In genomic region chr10:80282481-80283441, GRCm38 (mm10) we compare ENCODE assay signal across 15 mouse cellular contexts. TPM values are rescaled to one million over a fixed set of nuclear protein-coding genes. Genes with fewer than 3 reads are reported as not detected.
DNase-seq lines count a peak whose midpoint lies in the region; ATAC-seq and TF ChIP-seq lines count a peak whose summit lies in the region.
"Had no signal": no experiment of that assay in that cellular context is flagged by ENCODE, and none has a peak within 500 bp of the region (broad histone marks: within the 10 kb centered on the region; RNA-seq: fewer than 3 reads in every experiment).

No protein-coding gene starts in this region.

- H3K27ac ChIP-seq in heart, adult 2 months: peak overlapping the region; percentile 78
- H3K27ac ChIP-seq in kidney, embryonic 16.5 days (ENCODE audit: low read length): peak overlapping the region; percentile 88
- peak overlapping the region; percentile 69 for H3K27ac ChIP-seq in intestine, embryonic 16.5 days (ENCODE audit: low read length)
- H3K27ac ChIP-seq: embryonic facial prominence, embryonic 12.5 days; neural tube, embryonic 12.5 days had no signal

- no peaks in the 10 kb centered on the region for H3K79me2 ChIP-seq in heart, adult 2 months (replicated peaks; ENCODE audit: control insufficient read depth, insufficient read depth, low read length)

- no peak overlapping the region for H3K4me3 ChIP-seq in heart, adult 2 months
- H3K4me3 ChIP-seq in kidney, embryonic 16.5 days (ENCODE audit: low read length): no peak overlapping the region
- no peak overlapping the region for H3K4me3 ChIP-seq in intestine, embryonic 16.5 days (ENCODE audit: low read length)
- H3K4me3 ChIP-seq: embryonic facial prominence, embryonic 12.5 days; megakaryocyte, embryonic 14.5 days; neural tube, embryonic 12.5 days had no signal

- TF ChIP-seq EP300 in heart, adult 2 months (IDR thresholded peaks at IDR 0.05; ENCODE audit: insufficient read depth, low read depth, low read length): 0 out of 2 replicates have a peak, but pooled peaks have one; percentile 34

- no peak for TF ChIP-seq CTCF in heart, adult 2 months (IDR thresholded peaks at IDR 0.05)

- no peak for TF ChIP-seq POLR2A in heart, adult 2 months (IDR thresholded peaks at IDR 0.05; ENCODE audit: insufficient read depth, low read depth, low read length)

- H3K9ac ChIP-seq in heart, adult 2 months (ENCODE audit: low read depth, low read length): peak overlapping the region; percentile 17; the same call in 1 of the 2 replicates
- no peak overlapping the region for H3K9ac ChIP-seq in kidney, embryonic 16.5 days (replicated peaks; ENCODE audit: low read length)
- H3K9ac ChIP-seq in intestine, embryonic 16.5 days (ENCODE audit: low read depth, low read length): no peak overlapping the region
- H3K9ac ChIP-seq: embryonic facial prominence, embryonic 12.5 days; neural tube, embryonic 12.5 days had no signal

- H3K9me3 ChIP-seq in kidney, embryonic 16.5 days (ENCODE audit: low read length): no peaks in the 10 kb centered on the region
- no peaks in the 10 kb centered on the region for H3K9me3 ChIP-seq in intestine, embryonic 16.5 days (ENCODE audit: control insufficient read depth, low read length)
- H3K9me3 ChIP-seq: embryonic facial prominence, embryonic 12.5 days; megakaryocyte, embryonic 14.5 days; neural tube, embryonic 12.5 days had no signal

- no peak for DNase-seq in heart, adult 2 months
- DNase-seq in heart, adult 18-20 months: no peak
- DNase-seq in kidney, postnatal 36 days: no peak
- peak; percentile 56 to 89 for DNase-seq in lung, postnatal 4 days
- DNase-seq in adipocyte (ENCODE audit: low spot score): no peak
- no peak for DNase-seq in testis, postnatal 10 days (ENCODE audit: low spot score)
- DNase-seq: cerebellum, adult 8-10 months; thymus, postnatal 25 days had no signal

- H3K4me2 ChIP-seq in kidney, embryonic 16.5 days (replicated peaks; ENCODE audit: low read depth, low read length): no peak overlapping the region
- no peak overlapping the region for H3K4me2 ChIP-seq in intestine, embryonic 16.5 days (ENCODE audit: low read depth, low read length)
- H3K4me2 ChIP-seq: embryonic facial prominence, embryonic 12.5 days; neural tube, embryonic 12.5 days had no signal

- no peaks in the 10 kb centered on the region for H3K27me3 ChIP-seq in heart, adult 2 months (ENCODE audit: control insufficient read depth, insufficient read depth, low read length)
- no peaks in the 10 kb centered on the region for H3K27me3 ChIP-seq in kidney, embryonic 16.5 days (ENCODE audit: insufficient read depth, low read length)
- no peaks in the 10 kb centered on the region for H3K27me3 ChIP-seq in intestine, embryonic 16.5 days (replicated peaks; ENCODE audit: control insufficient read depth, insufficient read depth, low read length)
- H3K27me3 ChIP-seq: embryonic facial prominence, embryonic 12.5 days; megakaryocyte, embryonic 14.5 days; neural tube, embryonic 12.5 days; Patski had no signal

- intact Hi-C loops in heart, adult 2 months (cut with DNase I): no loop called here

- no peaks in the 10 kb centered on the region for H3K36me3 ChIP-seq in heart, adult 2 months (ENCODE audit: control insufficient read depth, insufficient read depth, low read length)
- peaks cover 79% of the 10 kb centered on the region for H3K36me3 ChIP-seq in kidney, embryonic 16.5 days (ENCODE audit: insufficient read depth, low read length)
- H3K36me3 ChIP-seq in intestine, embryonic 16.5 days (ENCODE audit: control insufficient read depth, insufficient read depth, low read length): peaks cover 45% of the 10 kb centered on the region

- 66% methylated on average over 20 of the region's 20 CpGs for WGBS in heart, adult 2 months
- WGBS in kidney, embryonic 16.5 days: 82% methylated on average over 20 of the region's 20 CpGs
- 77% methylated on average over 20 of the region's 20 CpGs for WGBS in intestine, embryonic 16.5 days

- H3K4me1 ChIP-seq in heart, adult 2 months (ENCODE audit: control insufficient read depth, insufficient read depth, low read length): peaks cover 4% of the 10 kb centered on the region; the same call in 1 of the 2 replicates
- H3K4me1 ChIP-seq in kidney, embryonic 16.5 days (ENCODE audit: insufficient read depth, low read length): 0 out of 2 replicates have a peak, but pooled peaks cover 6% of the 10 kb centered on the region
- peaks cover 11% of the 10 kb centered on the region; the same call in 1 of the 2 replicates for H3K4me1 ChIP-seq in intestine, embryonic 16.5 days (ENCODE audit: control insufficient read depth, insufficient read depth, low read length)
- H3K4me1 ChIP-seq: embryonic facial prominence, embryonic 12.5 days had no signal

- ATAC-seq in kidney, embryonic 16.5 days (ENCODE audit: low FRiP score, low TSS enrichment): no peak
- ATAC-seq in intestine, embryonic 16.5 days: peak; percentile 26
- ATAC-seq: forebrain, embryonic 16.5 days had no signal

RNA-seq across cellular contexts. Expression of gene Rps15, which starts 9.5 kb away (rescaled TPM):
- total RNA-seq in heart, adult 2 months (2021): 100 to 1,000 TPM; 748 to 861 TPM
- polyA plus RNA-seq in heart, adult 2 months (2012; rRNA removed): 880 and 1,041 TPM in 2 replicates
- 100 to 1,000 TPM; 745 to 872 TPM for total RNA-seq in heart, adult 18-20 months (2021)
- 899 and 901 TPM in 2 replicates for polyA plus RNA-seq in kidney, embryonic 16.5 days (2015; fragmentation: Nextera tagmentation; extraction: Ambion mirVana)
- 894 and 922 TPM in 2 replicates for polyA plus RNA-seq in intestine, embryonic 16.5 days (2015; fragmentation: Nextera tagmentation; extraction: Ambion mirVana)

RNA-seq across cellular contexts. Expression of gene Apc2, which starts 13.0 kb away (rescaled TPM):
- total RNA-seq in heart, adult 2 months (2021): 1 to 10 TPM; 2.3 to 2.6 TPM
- polyA plus RNA-seq in heart, adult 2 months (2012; rRNA removed): 2.4 and 2.7 TPM in 2 replicates
- total RNA-seq in heart, adult 18-20 months (2021): 1 to 10 TPM; 2.6 to 2.8 TPM
- 1.6 and 1.9 TPM in 2 replicates for polyA plus RNA-seq in kidney, embryonic 16.5 days (2015; fragmentation: Nextera tagmentation; extraction: Ambion mirVana)
- 2.4 and 3.1 TPM in 2 replicates for polyA plus RNA-seq in intestine, embryonic 16.5 days (2015; fragmentation: Nextera tagmentation; extraction: Ambion mirVana)

RNA-seq across cellular contexts. Expression of gene Dazap1, which starts 21.5 kb away (rescaled TPM):
- total RNA-seq in heart, adult 2 months (2021): 10 to 100 TPM; 56.4 to 57.9 TPM
- 37.6 and 41.0 TPM in 2 replicates for polyA plus RNA-seq in heart, adult 2 months (2012; rRNA removed)
- total RNA-seq in heart, adult 18-20 months (2021): 10 to 100 TPM; 46.9 to 58.8 TPM
- 52.7 and 55.4 TPM in 2 replicates for polyA plus RNA-seq in kidney, embryonic 16.5 days (2015; fragmentation: Nextera tagmentation; extraction: Ambion mirVana)
- polyA plus RNA-seq in intestine, embryonic 16.5 days (2015; fragmentation: Nextera tagmentation; extraction: Ambion mirVana): 36.8 and 37.6 TPM in 2 replicates

RNA-seq across cellular contexts. Expression of gene Gamt, which starts 21.9 kb away (rescaled TPM):
- total RNA-seq in heart, adult 2 months (2021): 1 to 10 TPM; 8.3 to 8.4 TPM
- 8.0 and 11.0 TPM in 2 replicates for polyA plus RNA-seq in heart, adult 2 months (2012; rRNA removed)
- 10 to 100 TPM in 1 of 2 experiments, 1 to 10 TPM in 1; 8.9 to 14.8 TPM for total RNA-seq in heart, adult 18-20 months (2021)
- 38.1 and 38.3 TPM in 2 replicates for polyA plus RNA-seq in kidney, embryonic 16.5 days (2015; fragmentation: Nextera tagmentation; extraction: Ambion mirVana)
- polyA plus RNA-seq in intestine, embryonic 16.5 days (2015; fragmentation: Nextera tagmentation; extraction: Ambion mirVana): 91.0 and 106 TPM in 2 replicates

RNA-seq across cellular contexts. Expression of gene Ndufs7, which starts 33.8 kb away (rescaled TPM):
- total RNA-seq in heart, adult 2 months (2021): 1,000 to 10,000 TPM in 1 of 2 experiments, 100 to 1,000 TPM in 1; 943 to 1,108 TPM
- 1,263 and 1,990 TPM in 2 replicates for polyA plus RNA-seq in heart, adult 2 months (2012; rRNA removed)
- total RNA-seq in heart, adult 18-20 months (2021): 1,000 to 10,000 TPM; 1,019 to 1,055 TPM
- polyA plus RNA-seq in kidney, embryonic 16.5 days (2015; fragmentation: Nextera tagmentation; extraction: Ambion mirVana): 398 and 444 TPM in 2 replicates
- 604 and 616 TPM in 2 replicates for polyA plus RNA-seq in intestine, embryonic 16.5 days (2015; fragmentation: Nextera tagmentation; extraction: Ambion mirVana)

Comparison
In these comparisons a context has a peak if more than half of its experiments do, and no peak if none do; other contexts are left out.
1. DNase-seq: peak in lung, postnatal 4 days (2 of 2); none in heart, adult 2 months (0 of 2), heart, adult 18-20 months (0 of 2), kidney, postnatal 36 days (0 of 2), adipocyte (single experiment) and testis, postnatal 10 days (single experiment).
2. Peak in every context shown above with its lines, with median percentiles within 50 percentile points of each other: H3K27ac ChIP-seq.